Mouse (Mus musculus) C2C12 (cell line): ENCODE measurements around the gene Lama4.

Experiments
- CEBPB ChIP-seq: IDR thresholded peaks from one replicate; pipeline ENCODE4 v1.6.1; 2011; ENCODE audit warnings: low read depth, mild to moderate bottlenecking, control low read depth, moderate library complexity
- CTCF ChIP-seq: IDR thresholded peaks from one replicate; pipeline ENCODE4 v1.5.1; 2011; ENCODE audit not compliant: control insufficient read depth, insufficient read depth, insufficient read length
- MAX ChIP-seq: IDR thresholded peaks from one replicate; pipeline ENCODE4 v1.6.1; 2011; ENCODE audit warnings: mild to moderate bottlenecking, control low read depth
- MYOD1 ChIP-seq: IDR thresholded peaks from one replicate; pipeline ENCODE4 v1.6.1; 2011; ENCODE audit warnings: low read depth; ENCODE audit not compliant: control insufficient read depth, insufficient read length
- MYOG ChIP-seq: IDR thresholded peaks from one replicate; pipeline ENCODE4 v1.6.1; 2011; ENCODE audit not compliant: control insufficient read depth, insufficient read length; ENCODE audit errors: extremely low read depth
- USF1 ChIP-seq: IDR thresholded peaks from one replicate; pipeline ENCODE4 v1.6.1; 2011; ENCODE audit warnings: low read depth, mild to moderate bottlenecking, control low read depth, moderate library complexity

DNA sequence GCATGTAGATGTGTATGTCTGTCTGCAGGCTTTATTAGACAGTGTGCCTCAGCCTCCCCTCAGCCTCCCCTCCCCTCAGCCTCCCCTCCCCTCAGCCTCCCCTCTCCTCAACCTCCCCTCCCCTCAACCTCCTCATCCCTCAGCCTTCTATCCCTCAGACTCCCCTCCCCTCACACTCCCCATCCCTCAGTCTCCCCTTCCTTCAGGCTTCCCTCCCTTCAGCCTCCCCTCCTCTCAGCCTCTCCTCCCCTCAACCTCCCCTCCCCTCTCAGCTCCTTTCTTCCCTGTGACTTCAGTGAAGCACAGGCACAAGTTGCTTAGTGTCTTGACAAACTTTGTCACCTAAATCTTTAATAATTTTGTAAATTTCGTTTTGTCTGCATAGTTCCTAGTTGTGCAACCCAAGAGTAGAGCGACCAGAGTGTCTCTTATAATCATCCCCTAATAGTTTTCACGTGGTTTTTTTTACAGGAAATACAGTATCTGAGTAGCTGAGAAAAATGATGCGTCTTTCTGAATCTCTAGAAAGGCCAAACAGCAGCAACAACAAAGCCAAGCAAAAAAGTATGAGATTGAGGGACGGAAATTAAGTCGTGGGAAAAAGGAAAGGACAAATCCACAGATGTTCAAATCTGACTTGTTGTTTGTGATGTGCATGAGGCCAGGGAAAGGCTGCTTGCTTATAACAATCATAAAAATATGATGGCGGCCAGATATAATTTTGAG is 7.1 kb downstream of the Lama4 start:
- TF ChIP-seq CTCF (no peak), MYOG (no peak), MAX (no peak), MYOD1 (no peak), CEBPB (no peak), USF1 (no peak)
